Mouse (Mus musculus) thymus, adult 2 months (tissue): ENCODE data around the gene Cmtr1. TPM values are rescaled to one million over a fixed set of nuclear protein-coding genes. Genes with fewer than 3 reads are reported as not detected.
"Not testable (repeated sequence)": the region's sequence is repeated elsewhere in the genome, so short reads cannot be mapped to it uniquely, and the experiment has no call there.

Source experiments
- DNase-seq: peaks from one replicate; pipeline ENCODE4 v3.0.0; 2021
- H3K27ac ChIP-seq: fragments of 200-500 bp; 2 replicates; pipeline ENCODE4 v1.5.1; 2012; ENCODE audit warnings: low read length, control low read depth; ENCODE audit not compliant: control insufficient read depth, insufficient read depth
- H3K27me3 ChIP-seq: fragments of 200-500 bp; 2 replicates; pipeline ENCODE4 v1.6.1; 2012; ENCODE audit warnings: mild to moderate bottlenecking, low read length, moderate library complexity, mixed read lengths; ENCODE audit not compliant: control insufficient read depth, insufficient read depth
- H3K36me3 ChIP-seq: fragments of 200-500 bp; 2 replicates; pipeline ENCODE4 v1.6.1; 2012; ENCODE audit warnings: mild to moderate bottlenecking, low read length, moderate library complexity; ENCODE audit not compliant: control insufficient read depth, insufficient read depth
- H3K4me1 ChIP-seq: fragments of 200-500 bp; replicated peaks from 2 replicates; pipeline ENCODE4 v1.6.1; 2012; ENCODE audit warnings: low read length; ENCODE audit not compliant: control insufficient read depth, insufficient read depth
- H3K4me3 ChIP-seq: fragments of 200-500 bp; 2 replicates; pipeline ENCODE4 v1.5.1; 2012; ENCODE audit warnings: mild to moderate bottlenecking, low read length, control low read depth, moderate library complexity; ENCODE audit not compliant: control insufficient read depth, insufficient read depth
- CTCF ChIP-seq: fragments of 200-500 bp; IDR thresholded peaks from 2 replicates; pipeline ENCODE4 v1.5.1; 2012; ENCODE audit warnings: mild to moderate bottlenecking, control low read depth, low read length, moderate library complexity, borderline replicate concordance; ENCODE audit not compliant: control insufficient read depth, poor library complexity, insufficient read depth; ENCODE audit errors: extremely low read depth
- POLR2A ChIP-seq: fragments of 200-500 bp; IDR thresholded peaks from 2 replicates; pipeline ENCODE4 v1.6.1; 2012; ENCODE audit warnings: mild to moderate bottlenecking, low read length, control low read depth, moderate library complexity; ENCODE audit not compliant: control insufficient read depth, poor library complexity, insufficient read depth; ENCODE audit errors: extremely low read depth
- WGBS: fragments of 180-500 bp; shearing (Covaris S2); methylation state at CpG from one replicate; pipeline ENCODE4 v1.1.7; 2018; 5-methylcytosine and 5-hydroxymethylcytosine counted together
- polyA plus RNA-seq: library from polyadenylated mRNA; depleted of rRNA; stranded (reverse); fragments of >200 nt; gene quantifications from 2 replicates; pipeline ENCODE4 v1.2.3, GENCODE M21; 2012

Cmtr1 gene
- polyA plus RNA-seq, 1 experiment = 53.9 TPM

DNA sequence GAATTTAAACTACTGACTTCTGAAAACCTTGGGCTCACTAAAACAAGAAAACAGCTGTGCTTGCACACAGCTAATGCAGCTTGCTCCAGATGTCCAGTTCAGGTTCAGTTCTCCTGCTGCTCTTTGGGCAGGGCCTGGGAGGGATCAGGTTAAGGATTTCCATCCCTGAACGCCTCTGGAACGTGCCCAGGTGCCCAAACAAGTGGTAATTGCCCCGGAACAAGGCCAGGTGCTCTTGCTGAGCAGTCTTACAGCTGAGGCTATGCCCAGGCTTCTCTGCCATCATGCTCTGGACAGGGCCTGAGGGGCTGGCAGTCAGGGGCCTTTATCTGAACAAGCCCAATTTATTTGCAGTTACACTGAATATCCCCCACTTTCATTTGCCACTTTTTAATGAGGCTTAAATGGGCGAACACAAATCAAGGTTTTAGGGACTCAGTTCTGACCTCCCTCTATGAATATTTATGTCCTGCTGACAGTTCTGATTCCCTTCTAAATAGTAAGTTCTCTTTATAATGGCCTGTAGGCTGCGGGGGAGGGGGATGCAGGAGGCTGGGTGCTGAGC is 46.7 kb downstream of the Cmtr1 start:
- H3K27ac ChIP-seq = no peak overlapping the region
- no peaks in the 10 kb centered on the region for H3K27me3 ChIP-seq
- WGBS = 98% methylated on average over 5 of the region's 5 CpGs
- TF ChIP-seq POLR2A (no peak), CTCF (no peak)
- peaks cover 6% of the 10 kb centered on the region for H3K36me3 ChIP-seq
- H3K4me3 ChIP-seq = no peak overlapping the region
- DNase-seq = no peak
- H3K4me1 ChIP-seq = peaks cover 8% of the 10 kb centered on the region

DNA sequence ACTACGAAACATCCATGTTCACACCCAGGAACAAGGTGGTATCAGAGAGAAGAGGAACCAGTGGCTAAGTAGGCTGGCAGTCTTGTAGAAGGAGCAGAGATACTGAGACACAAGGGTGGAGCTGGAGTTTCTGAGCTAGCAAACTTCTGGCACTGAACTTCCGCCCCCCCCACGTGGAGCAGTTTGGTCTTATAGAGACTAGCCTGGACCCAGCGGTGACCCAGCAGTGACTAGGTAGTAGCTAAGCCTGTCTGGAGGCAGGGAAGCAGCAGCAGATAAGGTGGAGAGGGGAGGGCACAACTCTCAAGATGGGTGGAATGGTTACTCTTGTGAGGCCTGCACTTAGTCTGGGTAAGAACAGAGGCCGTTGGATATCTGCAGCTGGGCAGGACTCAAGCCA is 48.4 kb downstream of the Cmtr1 start:
- H3K27ac ChIP-seq = no peak overlapping the region
- TF ChIP-seq CTCF (no peak), POLR2A (no peak)
- 81% methylated on average over 5 of the region's 5 CpGs for WGBS
- H3K27me3 ChIP-seq = no peaks in the 10 kb centered on the region
- peaks cover 10% of the 10 kb centered on the region for H3K4me1 ChIP-seq
- H3K4me3 ChIP-seq = no peak overlapping the region
- H3K36me3 ChIP-seq = no peaks in the 10 kb centered on the region
- DNase-seq = no peak

DNA sequence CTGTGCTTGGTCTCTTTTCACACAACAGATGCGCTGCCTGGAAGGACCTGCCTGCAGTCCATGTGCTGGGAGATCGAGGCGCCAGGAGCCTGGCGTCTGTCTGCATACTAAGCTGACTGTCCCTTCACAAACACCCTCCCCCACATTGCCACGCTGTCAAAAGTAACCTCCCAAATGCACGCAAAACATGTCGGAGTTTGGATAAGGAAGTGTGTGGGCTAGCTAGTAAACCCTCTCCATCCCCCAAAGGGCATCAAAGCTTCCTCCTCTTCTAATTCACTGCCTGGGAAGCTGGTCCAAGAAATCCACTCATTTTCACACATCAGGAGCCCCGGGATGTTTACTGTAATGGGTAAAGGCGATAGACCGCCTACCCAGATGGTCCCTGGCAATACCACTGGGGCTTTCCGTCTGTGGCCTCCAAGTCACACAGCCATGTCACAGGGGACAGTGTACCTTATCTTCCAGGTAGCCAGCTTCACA is 50.2 kb downstream of the Cmtr1 start:
- Histone ChIP-seq H3K36me3 (no peaks in the 10 kb centered on the region), H3K27ac (no peak overlapping the region)
- WGBS = 93% methylated on average over 11 of the region's 11 CpGs

DNA sequence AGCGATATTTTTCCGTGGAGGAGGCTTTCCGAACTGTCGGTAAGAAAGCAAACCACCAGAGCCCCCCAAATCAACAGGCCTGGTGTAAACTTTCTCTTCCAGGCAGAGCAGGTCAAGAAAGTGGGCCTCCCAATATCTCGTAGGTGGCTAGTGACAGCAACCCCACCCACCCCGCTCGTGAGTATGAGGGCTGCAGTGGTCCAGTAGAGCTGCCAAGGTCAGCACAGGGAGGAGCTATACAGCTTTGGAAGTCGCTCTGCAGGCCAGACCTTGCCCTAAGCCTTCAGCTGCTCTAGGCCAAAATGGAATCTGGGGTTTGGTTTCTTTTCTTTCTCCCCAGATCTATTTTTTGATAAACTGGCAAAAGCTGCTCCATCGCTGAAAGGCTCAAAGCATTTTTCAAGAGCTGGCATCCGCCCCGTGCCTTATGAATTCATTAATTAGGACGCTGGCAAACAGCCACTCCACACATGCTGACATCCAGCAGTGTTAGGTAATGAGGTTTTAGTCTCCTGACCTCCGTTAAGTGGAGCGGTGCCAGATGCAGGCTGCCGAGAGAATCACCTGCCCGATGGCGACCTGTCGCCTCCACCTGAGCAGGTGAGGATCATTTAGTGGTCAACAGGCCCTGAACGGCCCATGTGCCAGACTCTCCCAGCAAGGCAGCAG is 50.8 kb downstream of the Cmtr1 start:
- no peak for TF ChIP-seq POLR2A
- no peak for TF ChIP-seq CTCF
- no peaks in the 10 kb centered on the region for H3K27me3 ChIP-seq
- peaks cover 14% of the 10 kb centered on the region for H3K4me1 ChIP-seq
- H3K4me3 ChIP-seq = no peak overlapping the region
- no peaks in the 10 kb centered on the region for H3K36me3 ChIP-seq
- DNase-seq = no peak
- H3K27ac ChIP-seq = no peak overlapping the region
- WGBS = 93% methylated on average over 19 of the region's 19 CpGs

More for the DNA sequence above, 50.2 kb downstream of the Cmtr1 start:
- no peak for DNase-seq
- H3K27me3 ChIP-seq = no peaks in the 10 kb centered on the region
- H3K4me1 ChIP-seq = peaks cover 10% of the 10 kb centered on the region
- TF ChIP-seq POLR2A = no peak
- TF ChIP-seq CTCF = no peak
- no peak overlapping the region for H3K4me3 ChIP-seq

DNA sequence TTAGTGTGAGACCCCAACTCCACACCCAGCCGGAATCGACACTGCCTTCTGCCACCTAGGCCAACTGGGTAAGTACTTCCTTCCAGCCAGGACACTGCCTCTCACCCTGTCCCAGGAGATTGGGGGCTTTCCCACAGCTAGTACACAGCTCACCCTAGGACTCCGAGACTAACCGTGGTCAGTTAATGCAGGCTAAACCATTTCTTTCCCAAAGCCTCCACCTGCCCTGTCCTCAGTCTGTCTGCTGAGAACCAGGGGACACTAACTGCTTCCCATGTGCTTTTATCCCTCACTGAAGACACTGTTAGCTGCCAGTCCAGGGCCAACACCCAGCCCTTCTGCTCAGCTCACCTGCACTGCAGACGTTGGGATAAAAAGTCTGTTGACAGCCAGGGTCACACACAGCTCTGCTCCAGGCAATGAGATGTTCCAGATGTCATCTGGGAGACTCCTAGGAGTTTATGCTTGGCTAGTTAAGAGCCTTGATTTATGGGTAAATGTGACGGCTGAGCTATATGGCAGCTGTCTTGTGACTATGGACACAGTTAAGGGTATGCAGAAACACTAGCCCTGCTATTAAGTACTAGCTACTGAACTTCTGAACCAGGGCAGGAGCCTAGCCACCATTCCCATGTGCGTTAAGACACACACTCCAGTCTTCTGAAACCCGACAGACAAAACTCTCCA is 51.5 kb downstream of the Cmtr1 start:
- H3K36me3 ChIP-seq = no peaks in the 10 kb centered on the region
- 92% methylated on average over 8 of the region's 8 CpGs for WGBS
- no peak for TF ChIP-seq POLR2A
- TF ChIP-seq CTCF = no peak
- no peak for DNase-seq
- H3K27ac ChIP-seq = no peak overlapping the region
- H3K4me1 ChIP-seq = peaks cover 14% of the 10 kb centered on the region
- H3K27me3 ChIP-seq = no peaks in the 10 kb centered on the region
- H3K4me3 ChIP-seq = no peak overlapping the region

DNA sequence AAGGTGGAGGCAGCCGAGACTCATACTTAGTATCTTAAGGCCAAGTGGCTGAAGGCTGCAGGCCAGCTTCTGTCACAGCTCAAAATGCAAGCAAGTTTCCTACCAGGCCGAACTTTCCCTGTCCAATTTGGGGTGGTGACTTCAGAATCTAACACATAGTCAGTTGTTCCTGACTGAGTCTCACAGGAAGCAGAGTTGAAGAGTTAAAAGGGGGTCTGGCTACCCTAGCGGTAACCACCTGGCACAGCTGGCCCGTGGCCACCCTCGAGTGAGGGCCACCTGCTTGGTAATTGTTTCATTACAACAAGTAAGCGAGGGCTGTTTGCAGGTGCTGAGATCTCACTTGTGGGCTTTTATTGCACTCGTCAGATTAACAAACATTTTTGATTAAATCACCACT is 52.2 kb downstream of the Cmtr1 start:
- Histone ChIP-seq H3K27me3 (no peaks in the 10 kb centered on the region), H3K4me1 (peaks cover 17% of the 10 kb centered on the region), H3K4me3 (no peak overlapping the region), H3K27ac (no peak overlapping the region), H3K36me3 (no peaks in the 10 kb centered on the region)
- WGBS = 24% methylated on average over 7 of the region's 7 CpGs
- no peak for DNase-seq
- TF ChIP-seq CTCF = no peak
- no peak for TF ChIP-seq POLR2A

DNA sequence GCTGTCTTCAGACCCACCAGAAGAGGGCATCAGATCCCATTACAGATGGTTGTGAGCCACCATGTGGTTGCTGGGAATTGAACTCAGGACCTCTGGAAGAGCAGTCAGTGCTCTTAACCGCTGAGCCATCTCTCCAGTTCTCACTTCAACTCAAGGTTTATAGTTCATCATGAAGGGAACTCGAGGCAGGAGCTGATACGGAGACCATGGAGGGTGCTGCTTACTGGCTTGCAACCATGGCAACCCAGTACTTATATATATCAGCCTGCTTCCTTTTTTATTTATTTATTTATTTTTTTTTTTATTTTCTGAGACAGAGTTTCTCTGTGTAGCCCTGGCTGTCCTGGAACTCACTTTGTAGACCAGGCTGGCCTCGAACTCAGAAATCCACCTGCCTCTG is 53.3 kb downstream of the Cmtr1 start:
- H3K4me1 ChIP-seq = peaks cover 17% of the 10 kb centered on the region
- not testable (repeated sequence) for H3K36me3 ChIP-seq, H3K27ac ChIP-seq, H3K4me3 ChIP-seq, DNase-seq, H3K27me3 ChIP-seq
- WGBS = over 99% methylated on average over 4 of the region's 4 CpGs
